24 mouse cellular contexts compared by ENCODE assay signal in genomic region chr3:133557154-133557553, GRCm38 (mm10).
"Had no signal": no experiment of that assay in that cellular context is flagged by ENCODE, and none has a peak within 500 bp of the region (broad histone marks: within the 10 kb centered on the region; RNA-seq: fewer than 3 reads in every experiment).

No protein-coding gene starts in this region.

- DNase-seq: gastrocnemius, postnatal 14 days; gastrocnemius, postnatal 36 days; heart, adult 18-20 months; kidney, adult 11 months; kidney, adult 2 months; kidney, adult 9 months; kidney, postnatal 14 days; kidney, postnatal 36 days; layer of hippocampus, adult 9-11 months; layer of hippocampus, postnatal 36 days; liver; liver, embryonic 13.5 days had no signal

- H3K9ac ChIP-seq: heart, embryonic 13.5 days; heart, embryonic 15.5 days; hindbrain, embryonic 13.5 days; hindbrain, embryonic 15.5 days; kidney, embryonic 15.5 days; limb, embryonic 12.5 days; liver, embryonic 13.5 days; liver, embryonic 15.5 days had no signal

- H3K4me2 ChIP-seq: heart, embryonic 11.5 days; heart, embryonic 13.5 days; heart, embryonic 15.5 days; hindbrain, embryonic 13.5 days; hindbrain, embryonic 15.5 days; kidney, embryonic 15.5 days; limb, embryonic 12.5 days; liver, embryonic 11.5 days; liver, embryonic 13.5 days; liver, embryonic 15.5 days had no signal

- H3K27ac ChIP-seq: heart, embryonic 13.5 days; heart, embryonic 15.5 days; hindbrain, embryonic 13.5 days; hindbrain, embryonic 15.5 days; hindbrain, postnatal 0 days; kidney, embryonic 15.5 days; kidney, postnatal 0 days; limb, embryonic 10.5 days; limb, embryonic 12.5 days; liver, embryonic 13.5 days; liver, embryonic 15.5 days had no signal

- H3K36me3 ChIP-seq: heart, embryonic 13.5 days; heart, embryonic 15.5 days; hindbrain, embryonic 13.5 days; hindbrain, embryonic 15.5 days; kidney, embryonic 15.5 days; limb, embryonic 10.5 days; limb, embryonic 12.5 days; liver, embryonic 13.5 days; liver, embryonic 15.5 days had no signal

- H3K4me1 ChIP-seq: heart, embryonic 13.5 days; heart, embryonic 15.5 days; hindbrain, embryonic 13.5 days; hindbrain, embryonic 15.5 days; kidney, embryonic 15.5 days; limb, embryonic 10.5 days; limb, embryonic 12.5 days; liver, embryonic 13.5 days; liver, embryonic 15.5 days had no signal

- H3K27me3 ChIP-seq: heart, embryonic 13.5 days; heart, embryonic 15.5 days; hindbrain, embryonic 13.5 days; hindbrain, embryonic 15.5 days; kidney, embryonic 15.5 days; limb, embryonic 12.5 days; liver, embryonic 13.5 days; liver, embryonic 15.5 days had no signal

- H3K9me3 ChIP-seq: heart, embryonic 13.5 days; heart, embryonic 15.5 days; hindbrain, embryonic 13.5 days; hindbrain, embryonic 15.5 days; kidney, embryonic 15.5 days; limb, embryonic 10.5 days; limb, embryonic 12.5 days; liver, embryonic 13.5 days; liver, embryonic 15.5 days had no signal

- H3K4me3 ChIP-seq: heart, embryonic 13.5 days; heart, embryonic 15.5 days; hindbrain, embryonic 13.5 days; hindbrain, embryonic 15.5 days; kidney, embryonic 15.5 days; limb, embryonic 10.5 days; limb, embryonic 12.5 days; liver, embryonic 13.5 days; liver, embryonic 15.5 days had no signal
